Mouse (Mus musculus): ENCODE data around the gene Xylb. TPM values are rescaled to one million over a fixed set of nuclear protein-coding genes. Genes with fewer than 3 reads are reported as not detected.

Xylb gene
- 6.7 and 7.0 TPM in 2 replicates for polyA plus RNA-seq (2012; rRNA removed)

GRCm38 (mm10) chr9:119357331-119358057 is at the start of gene Xylb:
Gene Xylb, plus strand, starts transcription at chr9:119357381.
- Histone ChIP-seq H3K4me3 (replicated peaks; ENCODE audit: extremely low read depth, low read depth, low read length) (peak within 1 kb of the TSS; percentile 68), H3K4me1 (ENCODE audit: control insufficient read depth, insufficient read depth, low read length) (no peaks in the 10 kb centered on the region; the same call in 1 of the 2 replicates)
- TF ChIP-seq POLR2A (IDR thresholded peaks at IDR 0.05; ENCODE audit: borderline replicate concordance, extremely low read depth, low read depth, low read length) (peak; percentile 39; the same call in 1 of the 2 replicates), CTCF (IDR thresholded peaks at IDR 0.05; ENCODE audit: insufficient read depth, low read length) (peak; percentile 78)
- DNase-seq, result peak; percentile 93
- WGBS, result 2% methylated on average over 65 of the region's 65 CpGs

DNA sequence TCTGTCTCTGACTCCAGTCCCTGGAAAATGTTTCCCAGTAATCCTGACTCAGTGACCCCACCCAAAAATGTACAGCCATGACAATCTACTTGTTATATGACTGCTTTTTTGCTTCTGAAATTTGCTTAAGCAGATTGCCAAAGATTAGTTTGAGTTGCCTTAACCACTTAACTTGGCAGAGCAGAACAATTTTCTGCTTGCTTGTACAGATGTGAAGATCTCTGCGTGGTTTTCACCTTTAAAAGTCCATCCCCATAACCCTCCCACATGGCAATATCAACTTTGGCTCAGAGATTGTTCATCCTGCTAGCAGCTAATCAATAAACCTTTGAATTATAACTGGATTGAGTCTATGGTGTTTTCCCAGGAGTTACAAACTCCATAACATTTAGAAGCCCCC is 48.1 kb upstream of the Xylb start:
- no peak for DNase-seq
- Histone ChIP-seq H3K4me1 (ENCODE audit: control insufficient read depth, insufficient read depth, low read length) (peaks cover 2% of the 10 kb centered on the region), H3K4me3 (replicated peaks; ENCODE audit: extremely low read depth, low read depth, low read length) (no peak overlapping the region)
- 82% methylated on average over 1 of the region's 1 CpGs for WGBS
- TF ChIP-seq POLR2A (IDR thresholded peaks at IDR 0.05; ENCODE audit: borderline replicate concordance, extremely low read depth, low read depth, low read length) (no peak), CTCF (IDR thresholded peaks at IDR 0.05; ENCODE audit: insufficient read depth, low read length) (no peak)

DNA sequence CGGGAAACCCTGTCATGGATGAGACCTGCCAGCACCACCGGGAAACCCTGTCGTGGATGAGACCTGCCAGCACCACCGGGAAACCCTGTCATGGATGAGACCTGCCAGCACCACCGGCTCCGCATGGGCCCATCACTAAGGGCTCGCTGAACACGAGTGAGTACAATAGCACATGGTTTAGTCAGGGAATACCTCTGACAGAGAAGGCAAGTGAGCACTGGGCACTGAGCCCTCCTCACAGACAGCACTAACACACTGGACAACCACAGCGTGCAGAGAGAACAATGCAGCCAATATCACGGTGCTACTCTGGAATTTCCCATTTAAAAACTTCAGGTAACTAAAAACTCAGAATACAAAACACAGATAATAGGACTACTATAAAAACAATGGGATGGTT is 44.1 kb upstream of the Xylb start:
- WGBS, result 83% methylated on average over 10 of the region's 10 CpGs
- no peak for DNase-seq
- TF ChIP-seq POLR2A (IDR thresholded peaks at IDR 0.05; ENCODE audit: borderline replicate concordance, extremely low read depth, low read depth, low read length) (no peak), CTCF (IDR thresholded peaks at IDR 0.05; ENCODE audit: insufficient read depth, low read length) (no peak)
- H3K4me3 ChIP-seq (replicated peaks; ENCODE audit: extremely low read depth, low read depth, low read length), result no peak overlapping the region
- H3K4me1 ChIP-seq (ENCODE audit: control insufficient read depth, insufficient read depth, low read length), result peaks cover 2% of the 10 kb centered on the region

- DNase-seq, result no peak
- TF ChIP-seq CTCF (IDR thresholded peaks at IDR 0.05; ENCODE audit: insufficient read depth, low read length) (no peak), POLR2A (IDR thresholded peaks at IDR 0.05; ENCODE audit: borderline replicate concordance, extremely low read depth, low read depth, low read length) (no peak)
- WGBS, result 79% methylated on average over 1 of the region's 1 CpGs
Observed at GRCm38 (mm10) chr9:119318891-119319290, 38.3 kb upstream of the Xylb start.

DNA sequence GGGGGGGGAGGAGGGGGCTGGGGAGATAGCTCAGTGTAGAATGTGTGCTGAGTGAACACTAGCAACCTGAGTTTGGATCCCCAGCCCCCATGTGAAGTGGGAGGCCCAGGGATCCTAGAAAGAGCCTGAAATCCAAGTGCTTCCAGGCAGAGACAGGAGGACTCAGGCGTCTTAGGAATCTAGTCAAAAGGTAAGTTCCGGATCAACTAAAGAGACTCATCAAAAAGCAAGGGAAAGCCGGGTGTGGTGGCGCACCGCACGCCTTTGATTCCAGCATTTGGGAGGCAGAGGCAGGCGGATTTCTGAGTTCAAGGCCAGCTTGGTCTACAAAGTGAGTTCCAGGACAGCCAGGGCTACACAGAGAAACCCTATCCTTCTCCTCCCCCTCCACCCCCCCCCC is 36.7 kb upstream of the Xylb start:
- WGBS, result 77% methylated on average over 7 of the region's 7 CpGs
- H3K4me1 ChIP-seq (ENCODE audit: control insufficient read depth, insufficient read depth, low read length), result peaks cover 8% of the 10 kb centered on the region; the same call in 1 of the 2 replicates
- no peak overlapping the region for H3K4me3 ChIP-seq (replicated peaks; ENCODE audit: extremely low read depth, low read depth, low read length)
- no peak for DNase-seq
- no peak for TF ChIP-seq CTCF (IDR thresholded peaks at IDR 0.05; ENCODE audit: insufficient read depth, low read length)
- TF ChIP-seq POLR2A (IDR thresholded peaks at IDR 0.05; ENCODE audit: borderline replicate concordance, extremely low read depth, low read depth, low read length), result no peak

More at GRCm38 (mm10) chr9:119318891-119319290, 38.3 kb upstream of the Xylb start:
- Histone ChIP-seq H3K4me1 (ENCODE audit: control insufficient read depth, insufficient read depth, low read length) (peaks cover 8% of the 10 kb centered on the region; the same call in 1 of the 2 replicates), H3K4me3 (replicated peaks; ENCODE audit: extremely low read depth, low read depth, low read length) (no peak overlapping the region)

- DNase-seq, result no peak
- H3K4me3 ChIP-seq (replicated peaks; ENCODE audit: extremely low read depth, low read depth, low read length), result peak overlapping the region; percentile 71
- TF ChIP-seq CTCF (IDR thresholded peaks at IDR 0.05; ENCODE audit: insufficient read depth, low read length) (no peak), POLR2A (IDR thresholded peaks at IDR 0.05; ENCODE audit: borderline replicate concordance, extremely low read depth, low read depth, low read length) (no peak)
- WGBS, result 13% methylated on average over 7 of the region's 7 CpGs
- H3K4me1 ChIP-seq (ENCODE audit: control insufficient read depth, insufficient read depth, low read length), result peaks cover 8% of the 10 kb centered on the region; the same call in 1 of the 2 replicates
Observed at GRCm38 (mm10) chr9:119320946-119321345, 36.2 kb upstream of the Xylb start.

DNA sequence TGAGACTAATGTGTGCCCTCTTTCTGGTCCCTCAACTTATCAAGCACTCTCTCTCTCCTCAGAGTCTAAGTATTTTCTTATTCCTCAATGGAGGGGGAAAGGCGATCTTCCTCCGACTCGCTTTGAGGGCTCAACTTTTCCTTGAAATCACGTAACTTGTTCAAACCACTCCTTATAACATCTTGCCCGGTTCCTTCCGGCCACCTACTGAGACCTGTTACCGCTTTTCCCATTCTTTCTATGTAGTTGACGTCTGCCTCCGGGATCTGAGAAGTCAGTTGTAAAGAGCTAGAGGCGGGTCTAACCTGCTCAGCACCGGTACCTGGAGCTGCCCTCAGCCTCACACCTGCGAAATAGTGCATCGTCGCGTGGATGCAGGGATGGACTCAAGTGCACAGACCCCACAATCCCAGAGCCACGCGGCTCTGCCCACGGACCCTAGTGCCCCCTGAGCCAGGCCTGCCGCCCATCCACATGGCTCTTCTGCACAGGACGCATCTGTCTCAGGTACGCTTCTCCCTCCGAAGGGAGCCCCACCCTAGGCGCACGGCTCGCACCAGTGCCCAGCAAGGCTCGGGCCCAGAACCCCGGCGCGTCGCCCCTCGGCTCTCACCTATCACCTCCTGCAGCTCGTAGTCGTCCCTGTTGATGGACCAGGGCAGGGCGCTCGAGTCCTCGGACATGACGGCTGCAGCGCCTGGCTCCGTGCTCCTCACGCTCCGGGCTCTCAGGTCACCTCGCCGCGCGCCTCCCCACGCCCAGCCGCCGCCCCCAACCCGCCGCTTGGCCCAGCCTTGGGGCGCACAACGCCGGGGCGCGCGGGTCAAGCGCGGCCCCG is 35.6 kb upstream of the Xylb start:
- DNase-seq, result no peak
- under 1% methylated on average over 59 of the region's 59 CpGs for WGBS
- TF ChIP-seq CTCF (IDR thresholded peaks at IDR 0.05; ENCODE audit: insufficient read depth, low read length), result no peak
- no peak for TF ChIP-seq POLR2A (IDR thresholded peaks at IDR 0.05; ENCODE audit: borderline replicate concordance, extremely low read depth, low read depth, low read length)
- peaks cover 8% of the 10 kb centered on the region; the same call in 1 of the 2 replicates for H3K4me1 ChIP-seq (ENCODE audit: control insufficient read depth, insufficient read depth, low read length)
- H3K4me3 ChIP-seq (replicated peaks; ENCODE audit: extremely low read depth, low read depth, low read length), result peak overlapping the region; percentile 71

- peak; percentile 99 for DNase-seq
- TF ChIP-seq POLR2A (IDR thresholded peaks at IDR 0.05; ENCODE audit: borderline replicate concordance, extremely low read depth, low read depth, low read length), result peak; percentile 73
- TF ChIP-seq CTCF (IDR thresholded peaks at IDR 0.05; ENCODE audit: insufficient read depth, low read length), result no peak
- Histone ChIP-seq H3K4me1 (ENCODE audit: control insufficient read depth, insufficient read depth, low read length) (peaks cover 8% of the 10 kb centered on the region; the same call in 1 of the 2 replicates), H3K4me3 (replicated peaks; ENCODE audit: extremely low read depth, low read depth, low read length) (peak within 1 kb of the TSS; percentile 77)
- under 1% methylated on average over 76 of the region's 76 CpGs for WGBS
Observed at GRCm38 (mm10) chr9:119322289-119323259, 34.6 kb upstream of the Xylb start, which contains the start of gene Oxsr1. Gene Oxsr1, minus strand, starts transcription at chr9:119322427.

Measured in lung, adult 2 months (tissue).